Mouse (Mus musculus): ENCODE results near the gene Zbtb6.

The Zbtb6 gene

DNA sequence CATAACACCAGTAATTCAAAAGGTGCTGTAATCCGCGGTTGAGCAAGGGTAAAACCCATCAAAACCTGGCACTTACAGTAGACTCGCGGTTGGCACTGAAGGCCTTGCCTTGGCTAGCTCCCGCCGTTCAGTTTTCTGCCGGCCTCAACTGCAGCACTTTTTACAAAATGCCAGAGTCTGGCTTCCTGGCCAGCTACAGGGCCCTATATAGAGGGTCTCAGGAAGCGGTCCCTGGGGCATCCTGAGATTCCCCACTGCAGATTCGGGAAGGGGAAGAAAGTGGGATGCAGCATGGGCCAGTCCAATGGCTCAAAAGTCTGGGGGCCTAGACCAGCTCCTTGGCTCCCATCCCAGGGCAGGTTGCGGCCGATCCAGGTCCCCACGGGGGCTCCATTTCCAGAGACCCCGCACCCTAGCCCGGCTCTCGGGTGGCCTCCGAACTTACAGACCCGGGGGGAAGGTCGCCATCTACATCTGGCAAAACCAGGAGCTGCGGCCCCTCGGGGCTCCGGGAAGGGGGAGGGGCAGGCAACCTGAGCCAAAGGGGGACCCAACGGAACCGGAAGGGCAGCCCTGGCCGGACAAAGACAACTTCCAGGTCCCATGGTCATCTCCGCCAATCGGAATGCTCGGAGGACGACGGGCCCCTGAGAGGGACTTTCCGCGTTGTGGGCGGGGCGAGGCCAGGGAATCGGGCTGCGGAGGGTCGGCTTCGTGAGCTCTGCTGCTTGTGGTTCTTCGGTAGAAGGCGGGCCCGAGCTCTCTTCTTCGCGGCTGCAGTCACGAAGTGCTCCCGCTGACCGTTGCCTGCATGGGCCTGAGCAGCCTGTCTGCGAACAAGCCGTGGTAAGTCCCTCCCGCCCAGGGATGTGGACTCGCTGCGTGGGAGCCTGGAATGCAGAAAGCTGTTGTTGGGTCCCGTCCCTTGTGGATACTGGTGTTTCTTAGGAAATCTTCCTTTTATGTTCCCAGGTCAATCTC, at the start of gene Zbtb6, which contains the start of the genes Zbtb26 and Rabgap1:
Gene Zbtb6 (minus strand): TSS at position 561 of the 981 bp plus-strand sequence.
Gene Zbtb26 (minus strand): TSS at position 525 of the 981 bp plus-strand sequence.
Gene Rabgap1 (plus strand): TSS at position 669 of the 981 bp plus-strand sequence.
- DNase-seq: peak; percentile 96

DNA sequence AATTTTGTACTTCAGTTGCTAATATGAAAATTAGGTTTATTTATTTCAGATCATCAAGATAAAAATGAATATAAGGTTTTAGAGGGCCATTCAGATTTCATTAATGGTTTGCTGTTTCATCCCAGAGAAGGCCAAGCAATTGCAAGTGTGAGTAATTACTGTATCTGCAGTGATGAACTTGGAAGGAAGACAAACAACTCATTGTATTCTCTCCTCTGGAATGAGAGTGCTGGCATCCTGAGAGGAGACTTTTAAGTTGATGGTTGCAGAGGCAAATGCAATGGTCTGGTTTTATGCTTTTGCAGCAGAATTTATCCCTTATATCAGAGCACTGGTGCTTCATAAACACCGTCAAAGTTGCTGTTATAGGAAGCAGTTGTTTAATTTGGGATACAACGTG, 46.0 kb upstream of the Zbtb6 start:
- DNase-seq: no peak

GRCm38 (mm10) chr2:37486408-37486807, 43.4 kb upstream of the Zbtb6 start:
- no peak for DNase-seq

DNA sequence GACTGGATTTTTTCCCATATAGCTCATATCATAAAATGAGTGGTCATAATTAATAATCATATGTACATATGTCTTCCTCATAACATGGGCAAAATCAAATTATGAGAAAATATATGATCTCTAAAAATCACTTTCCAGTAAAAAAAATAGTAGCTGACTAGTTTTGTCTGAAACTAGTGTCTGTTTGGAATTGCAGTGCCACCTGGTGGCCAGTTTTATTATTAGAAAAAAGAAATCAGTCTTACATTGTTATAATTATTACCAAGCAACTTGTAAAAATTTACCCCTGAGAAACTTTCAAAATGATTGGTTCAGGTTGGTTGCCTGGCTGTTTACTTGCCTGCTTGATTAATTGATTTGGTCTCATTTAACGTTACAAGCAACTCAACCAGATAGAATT, 42.4 kb upstream of the Zbtb6 start:
- no peak for DNase-seq

GRCm38 (mm10) chr2:37484165-37484564, 41.2 kb upstream of the Zbtb6 start:
- DNase-seq: no peak

DNA sequence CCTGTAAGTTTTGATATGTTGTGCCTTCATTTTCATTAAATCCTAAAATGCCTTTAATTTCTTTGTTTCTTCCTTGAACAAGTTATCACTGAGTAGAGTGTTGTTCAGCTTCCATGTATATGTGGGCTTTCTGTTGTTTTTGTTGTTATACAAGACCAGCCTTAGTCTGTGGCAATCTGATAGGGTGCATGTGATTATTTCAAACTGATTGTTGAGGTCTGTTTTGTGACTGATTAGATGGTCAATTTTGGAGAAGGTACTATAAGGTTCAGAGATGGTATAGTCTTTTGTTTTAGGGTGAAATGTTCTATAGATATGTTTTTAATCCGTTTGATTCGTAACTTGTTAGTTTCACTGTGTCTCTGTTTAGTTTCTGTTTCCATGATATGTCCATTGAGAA, 37.1 kb upstream of the Zbtb6 start:
- DNase-seq: no peak

GRCm38 (mm10) chr2:37479559-37479958, 36.6 kb upstream of the Zbtb6 start:
- no peak for DNase-seq

DNA sequence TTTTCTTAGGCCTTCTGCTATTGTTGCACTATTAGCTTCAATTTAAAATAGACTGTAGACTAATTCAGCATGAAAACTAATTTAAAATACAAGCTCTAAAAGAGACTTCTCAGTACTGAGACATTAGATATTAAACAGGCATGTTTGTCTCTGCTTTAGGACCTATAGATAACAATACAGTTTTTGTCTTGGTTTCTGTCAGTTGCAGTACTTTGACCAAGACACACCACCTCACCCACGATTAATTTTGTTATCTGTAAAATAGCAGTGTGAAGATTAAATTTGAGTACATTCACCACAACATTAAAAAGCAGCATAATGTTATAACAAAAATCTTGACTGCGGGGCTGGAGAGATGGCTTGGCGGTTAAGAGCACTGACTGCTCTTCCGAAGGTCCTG, 23.3 kb upstream of the Zbtb6 start:
- DNase-seq: no peak

DNA sequence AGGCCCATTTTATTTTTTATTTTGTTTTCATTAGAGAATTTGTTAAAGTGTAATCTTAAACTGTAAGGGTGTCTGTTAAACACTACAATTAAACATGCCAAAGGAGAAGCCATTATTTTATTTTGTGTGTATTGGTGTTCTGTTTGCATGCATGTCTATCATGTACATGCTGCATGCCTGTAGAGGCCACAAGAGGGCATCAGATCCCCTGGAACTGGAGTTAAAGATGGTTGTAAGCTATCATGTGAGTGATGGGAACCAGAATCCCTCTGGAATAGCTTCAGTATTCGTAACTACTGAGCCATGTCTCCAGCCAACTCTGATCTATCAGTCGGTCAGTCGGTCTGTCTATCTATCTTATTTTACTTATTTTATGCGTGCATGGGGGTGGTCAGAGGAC, 17.7 kb upstream of the Zbtb6 start:
- DNase-seq: no peak

DNA sequence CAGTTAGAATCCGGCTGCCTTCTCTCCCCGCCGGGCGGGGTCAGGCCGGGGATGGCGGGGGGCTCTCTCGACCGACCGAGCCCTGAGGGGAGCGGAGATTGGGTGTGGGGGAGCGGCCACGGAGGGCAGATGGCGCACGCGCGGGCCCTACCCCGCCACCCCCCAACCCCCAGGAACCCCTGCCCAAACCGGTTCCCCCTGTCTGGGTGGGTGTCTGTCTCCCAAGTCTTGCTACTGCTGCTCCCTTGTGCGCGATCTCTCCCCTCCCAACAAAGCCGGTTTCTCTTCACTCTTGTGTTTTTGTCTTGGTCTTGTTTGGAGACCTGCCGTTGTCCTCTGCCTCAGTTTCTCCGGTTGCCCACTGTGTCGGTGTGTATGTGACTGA, 9.4 kb upstream of the Zbtb6 start:
- no peak for DNase-seq

- DNase-seq: peak; percentile 91
These were observed 8.8 kb upstream of the Zbtb6 start for GRCm38 (mm10) chr2:37451667-37452375.

DNA sequence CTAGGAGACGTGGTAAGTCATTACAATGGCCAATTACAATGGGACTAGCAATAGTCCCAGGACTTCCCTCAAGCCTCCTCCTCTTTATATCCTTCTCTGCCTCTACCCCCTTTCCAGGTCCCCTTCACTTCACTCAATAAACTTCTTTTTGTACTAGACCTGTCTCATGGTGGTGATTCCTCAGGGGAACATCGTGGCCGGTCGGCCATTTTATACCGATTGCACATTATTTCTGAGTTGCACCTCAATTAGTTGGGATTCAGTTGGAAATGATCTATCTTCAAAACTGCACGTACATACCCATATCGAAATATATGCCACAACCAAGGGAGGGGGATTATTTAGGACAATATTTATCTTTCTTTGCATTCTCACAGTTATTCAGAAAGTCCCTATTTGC, 11.4 kb downstream of the Zbtb6 start:
- no peak for DNase-seq

GRCm38 (mm10) chr2:37430593-37431464, 12.1 kb downstream of the Zbtb6 start:
- DNase-seq: peak; percentile 83

- DNase-seq: no peak
These were observed 19.3 kb downstream of the Zbtb6 start for GRCm38 (mm10) chr2:37423671-37424070.

DNA sequence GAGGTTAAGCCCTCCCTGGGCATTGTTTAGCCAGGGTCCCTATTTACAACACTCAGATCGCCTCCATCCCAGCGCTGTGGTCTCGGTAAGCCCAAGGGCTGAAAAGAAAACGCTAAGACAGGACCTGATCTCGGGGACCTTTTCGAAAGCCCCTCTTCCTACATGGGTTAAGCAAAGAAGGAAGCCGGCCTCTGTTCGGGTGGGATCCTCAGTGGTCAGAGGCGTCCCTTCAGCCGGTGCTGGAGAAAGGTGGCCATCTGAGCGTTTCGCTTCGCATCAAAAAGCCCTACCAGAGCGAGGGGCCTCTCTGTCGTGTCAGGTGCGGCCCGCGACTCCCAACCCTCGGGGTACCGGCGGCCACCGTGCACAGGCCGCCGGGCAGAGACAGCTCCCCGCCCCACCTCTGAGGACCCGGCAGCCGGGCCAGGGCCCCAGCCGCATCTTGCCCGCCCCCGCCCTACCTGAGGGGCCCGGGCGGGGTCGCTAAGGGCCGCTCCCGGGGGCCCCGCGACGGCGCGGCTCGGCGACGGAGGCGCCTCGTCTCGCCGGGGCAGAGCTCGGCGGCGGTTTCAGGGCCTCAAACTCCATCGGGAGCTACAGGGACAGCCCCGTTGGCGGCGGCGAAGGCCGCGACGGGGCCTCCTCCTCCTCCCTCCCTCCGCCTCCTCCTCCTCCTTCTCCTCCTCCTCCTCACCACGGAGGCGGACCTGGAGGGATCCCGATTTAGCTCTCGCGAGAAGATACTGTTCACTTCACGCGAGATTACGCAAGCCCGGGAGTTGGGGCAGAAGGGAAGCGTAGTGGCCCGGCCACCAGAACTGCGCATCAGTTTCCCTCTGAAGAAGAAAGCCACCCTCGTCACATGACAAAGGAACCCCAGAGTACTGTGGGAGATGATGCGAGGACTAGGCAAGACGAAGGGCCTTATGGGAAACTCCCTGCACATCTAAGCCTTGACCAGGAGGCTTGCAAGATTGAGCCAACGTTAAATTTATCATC, 20.4 kb downstream of the Zbtb6 start, which contains the start of gene Rc3h2:
Gene Rc3h2 (minus strand): TSS at position 598 of the 999 bp plus-strand sequence.
- DNase-seq: peak; percentile 92

DNA sequence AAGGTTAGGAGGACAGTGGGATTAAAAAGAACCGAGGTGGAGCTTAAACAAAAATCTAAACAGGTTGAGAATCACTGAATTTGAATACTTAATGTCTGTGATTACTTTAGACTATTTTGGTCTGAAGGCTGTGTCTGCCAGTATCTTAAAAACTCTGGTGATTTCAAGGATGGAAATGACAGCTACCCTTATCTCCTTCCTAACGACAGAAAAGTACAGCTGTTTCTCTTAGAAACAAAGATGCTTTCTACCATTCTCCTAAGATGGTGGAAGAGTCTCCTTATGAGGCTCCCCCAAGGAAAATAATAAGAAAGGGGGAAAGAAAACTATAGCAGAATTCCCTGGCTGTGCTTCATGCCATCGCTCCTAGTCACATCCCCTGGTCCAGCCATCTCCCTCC, 21.1 kb downstream of the Zbtb6 start:
- no peak for DNase-seq

GRCm38 (mm10) chr2:37395539-37395938, 47.4 kb downstream of the Zbtb6 start:
- no peak for DNase-seq

GRCm38 (mm10) chr2:37382921-37383320, 60.0 kb downstream of the Zbtb6 start:
- DNase-seq: no peak

DNA sequence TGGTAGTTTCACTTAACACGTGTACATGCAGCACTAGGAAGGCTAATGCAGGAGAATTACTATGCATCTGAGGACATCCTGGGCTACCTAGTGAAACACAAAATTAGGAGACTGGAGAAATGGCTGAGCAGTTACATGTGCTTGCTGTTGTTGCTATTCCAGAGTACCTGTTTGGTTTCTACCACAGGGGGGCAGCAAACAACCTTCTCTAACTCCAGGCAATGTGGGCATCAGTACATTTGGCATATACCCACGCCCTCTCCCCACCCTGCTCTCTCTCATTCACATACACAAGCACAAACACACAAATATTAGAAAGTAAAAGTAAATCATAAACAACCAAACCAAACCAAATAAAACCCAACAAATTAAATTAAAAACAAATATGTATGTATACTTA, 62.8 kb downstream of the Zbtb6 start:
- DNase-seq: peak; percentile 55

DNA sequence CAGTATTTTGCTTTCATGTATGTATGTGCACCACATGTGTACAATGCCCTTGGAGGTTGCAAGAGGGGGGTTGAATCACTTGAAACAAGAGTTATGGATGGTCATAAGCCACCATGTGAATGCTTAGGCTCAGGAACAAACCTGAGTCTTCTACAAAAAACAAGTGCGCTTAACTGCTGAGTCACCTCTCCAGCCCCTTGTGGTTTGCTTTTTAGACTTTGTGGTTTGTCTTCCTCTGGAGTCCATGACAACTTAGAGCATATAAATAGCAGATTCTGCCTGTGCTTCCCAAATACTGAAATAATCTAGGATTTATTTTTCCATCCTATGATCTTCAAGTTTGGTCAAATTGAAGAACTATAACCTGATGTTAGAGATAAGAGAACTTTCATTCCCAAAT, 67.0 kb downstream of the Zbtb6 start:
- DNase-seq: no peak

Data from kidney, adult 18-20 months (tissue).